Mouse (Mus musculus) ES-Bruce4 (cell line): ENCODE results near the gene Nanp.

Source experiments
- CTCF ChIP-seq: IDR thresholded peaks from one replicate; pipeline ENCODE4 v1.8.1; 2011; ENCODE audit warnings: low read depth, low read length
- EP300 ChIP-seq: IDR thresholded peaks from 2 replicates; pipeline ENCODE4 v1.6.1; 2011; ENCODE audit warnings: low read depth, low read length; ENCODE audit not compliant: insufficient read depth
- POLR2A ChIP-seq: IDR thresholded peaks from one replicate; pipeline ENCODE4 v1.8.1; 2011; ENCODE audit warnings: low read length; ENCODE audit not compliant: insufficient read depth

- TF ChIP-seq POLR2A (no peak), CTCF (no peak), EP300 (no peak)
Observed at GRCm38 (mm10) chr2:151015316-151015715, 23.9 kb downstream of the Nanp start.
